Mouse (Mus musculus) megakaryocyte, embryonic 14.5 days (primary cell): ENCODE measurements around the gene Gpatch2l.

Source experiments
- FLI1 ChIP-seq: IDR thresholded peaks from 2 replicates; pipeline ENCODE4 v1.6.1; 2012; ENCODE audit warnings: low read length, inconsistent platforms, mixed read lengths
- GATA1 ChIP-seq: IDR thresholded peaks from 3 replicates; pipeline ENCODE4 v1.6.1; 2012; ENCODE audit warnings: mixed read lengths, low read length, inconsistent platforms, borderline replicate concordance

GRCm38 (mm10) chr12:86305635-86306243 lies 64.1 kb downstream of the Gpatch2l start:
- no peak for TF ChIP-seq GATA1
- no peak for TF ChIP-seq FLI1
